Mouse (Mus musculus): ENCODE results near the gene Adra2c. TPM values are rescaled to one million over a fixed set of nuclear protein-coding genes. Genes with fewer than 3 reads are reported as not detected.
A peak's percentile ranks its signal among the peaks of the same experiment; 100 is the strongest.

The Adra2c gene
- total and polyA plus RNA-seq, 3 experiments: 0.43 to 0.52 (median 0.43) TPM

DNA sequence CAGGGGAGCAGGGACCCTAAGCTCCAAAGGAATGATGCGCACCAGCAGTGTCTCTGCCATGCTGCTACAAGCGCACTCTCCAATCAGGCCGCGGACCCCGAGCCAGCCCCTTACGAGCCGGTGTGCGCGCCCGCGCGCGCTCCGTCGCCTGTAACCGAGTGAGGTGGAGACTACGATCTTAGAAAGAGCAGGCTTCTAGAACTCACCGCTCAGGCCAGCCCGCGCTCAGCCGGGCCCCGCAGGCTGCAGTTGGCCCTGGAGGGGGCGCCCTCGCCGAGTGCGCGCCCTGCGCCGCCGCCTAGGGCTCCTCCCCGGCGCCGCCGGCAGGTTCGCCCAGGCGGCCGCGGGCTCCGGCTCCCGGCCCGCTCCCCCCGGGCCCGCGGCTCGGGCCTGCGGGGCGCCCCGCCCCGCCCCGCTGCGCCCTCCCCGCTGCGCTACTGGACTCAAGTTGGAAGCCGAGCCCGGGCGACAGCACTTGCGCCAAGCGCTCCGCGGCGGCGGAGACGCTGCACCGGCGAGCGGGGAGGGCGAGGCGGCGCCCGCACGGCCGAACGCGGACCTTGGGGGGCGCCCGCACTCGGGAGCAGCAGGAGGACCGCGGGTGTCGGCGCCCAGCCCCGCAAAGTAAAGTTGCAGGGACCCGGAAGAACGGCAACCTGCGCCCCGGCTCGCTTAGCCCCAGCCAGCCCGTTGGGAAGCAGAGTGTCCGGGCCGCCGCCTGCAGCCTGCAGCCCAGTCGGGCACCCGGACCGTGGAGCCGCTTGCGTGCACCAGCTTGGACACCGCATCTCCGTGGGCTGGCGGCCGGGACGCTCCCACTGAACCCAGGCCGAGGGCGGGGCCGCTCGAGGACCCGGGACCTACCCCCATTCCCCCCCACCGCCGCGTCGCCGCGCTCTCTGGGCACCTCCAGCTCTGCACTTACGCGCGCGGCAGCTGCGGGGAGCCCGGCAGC is 899 bp downstream of the Adra2c start:
- H3K27ac ChIP-seq: no peak overlapping the region
- H3K9ac ChIP-seq (ENCODE audit: low read depth, low read length): no peak overlapping the region

DNA sequence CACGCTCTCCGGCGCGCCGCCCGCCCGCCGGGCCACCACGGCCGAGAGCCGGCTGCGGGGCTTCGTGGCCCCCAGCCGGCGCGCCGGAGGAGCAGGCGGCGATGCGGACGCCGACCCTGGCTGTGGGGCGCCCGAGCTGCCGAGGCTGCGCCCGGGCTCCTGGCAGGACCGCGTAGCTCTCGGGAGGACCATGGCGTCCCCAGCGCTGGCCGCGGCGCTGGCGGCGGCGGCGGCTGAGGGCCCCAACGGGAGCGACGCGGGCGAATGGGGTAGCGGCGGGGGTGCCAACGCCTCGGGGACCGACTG is 1.5 kb downstream of the Adra2c start:
- Histone ChIP-seq H3K27ac (no peak overlapping the region), H3K36me3 (ENCODE audit: control insufficient read depth, insufficient read depth, low read length) (no peaks in the 10 kb centered on the region), H3K4me3 (no peak overlapping the region), H3K79me2 (replicated peaks; ENCODE audit: control insufficient read depth, insufficient read depth, low read length) (no peaks in the 10 kb centered on the region), H3K9ac (ENCODE audit: low read depth, low read length) (no peak overlapping the region), H3K27me3 (ENCODE audit: control insufficient read depth, insufficient read depth, low read length) (peaks cover 6% of the 10 kb centered on the region), H3K4me1 (ENCODE audit: control insufficient read depth, insufficient read depth, low read length) (no peaks in the 10 kb centered on the region)
- DNase-seq: no peak
- no peak for TF ChIP-seq CTCF (IDR thresholded peaks at IDR 0.05)
- TF ChIP-seq POLR2A (IDR thresholded peaks at IDR 0.05; ENCODE audit: insufficient read depth, low read depth, low read length): no peak
- no peak for TF ChIP-seq EP300 (IDR thresholded peaks at IDR 0.05; ENCODE audit: insufficient read depth, low read depth, low read length)
- intact Hi-C loops (cut with DNase I): loop anchor here (5.0 kb wide), 2 partner anchors 68 to 92 kb away; no protein-coding TSS in a partner anchor
- WGBS: 2% methylated on average over 48 of the region's 49 CpGs

More for the DNA sequence above, 899 bp downstream of the Adra2c start:
- TF ChIP-seq CTCF (IDR thresholded peaks at IDR 0.05) (peak; percentile 49), EP300 (IDR thresholded peaks at IDR 0.05; ENCODE audit: insufficient read depth, low read depth, low read length) (no peak), POLR2A (IDR thresholded peaks at IDR 0.05; ENCODE audit: insufficient read depth, low read depth, low read length) (no peak)
- 1% methylated on average over 112 of the region's 118 CpGs for WGBS
- Histone ChIP-seq H3K36me3 (ENCODE audit: control insufficient read depth, insufficient read depth, low read length) (no peaks in the 10 kb centered on the region), H3K4me3 (peak overlapping the region; percentile 32), H3K27me3 (ENCODE audit: control insufficient read depth, insufficient read depth, low read length) (peaks cover 6% of the 10 kb centered on the region), H3K79me2 (replicated peaks; ENCODE audit: control insufficient read depth, insufficient read depth, low read length) (no peaks in the 10 kb centered on the region), H3K4me1 (ENCODE audit: control insufficient read depth, insufficient read depth, low read length) (no peaks in the 10 kb centered on the region)
- intact Hi-C loops (cut with DNase I): loop anchor here (5.0 kb wide), 2 partner anchors 68 to 92 kb away; no protein-coding TSS in a partner anchor
- DNase-seq: peak; percentile 20 to 31

DNA sequence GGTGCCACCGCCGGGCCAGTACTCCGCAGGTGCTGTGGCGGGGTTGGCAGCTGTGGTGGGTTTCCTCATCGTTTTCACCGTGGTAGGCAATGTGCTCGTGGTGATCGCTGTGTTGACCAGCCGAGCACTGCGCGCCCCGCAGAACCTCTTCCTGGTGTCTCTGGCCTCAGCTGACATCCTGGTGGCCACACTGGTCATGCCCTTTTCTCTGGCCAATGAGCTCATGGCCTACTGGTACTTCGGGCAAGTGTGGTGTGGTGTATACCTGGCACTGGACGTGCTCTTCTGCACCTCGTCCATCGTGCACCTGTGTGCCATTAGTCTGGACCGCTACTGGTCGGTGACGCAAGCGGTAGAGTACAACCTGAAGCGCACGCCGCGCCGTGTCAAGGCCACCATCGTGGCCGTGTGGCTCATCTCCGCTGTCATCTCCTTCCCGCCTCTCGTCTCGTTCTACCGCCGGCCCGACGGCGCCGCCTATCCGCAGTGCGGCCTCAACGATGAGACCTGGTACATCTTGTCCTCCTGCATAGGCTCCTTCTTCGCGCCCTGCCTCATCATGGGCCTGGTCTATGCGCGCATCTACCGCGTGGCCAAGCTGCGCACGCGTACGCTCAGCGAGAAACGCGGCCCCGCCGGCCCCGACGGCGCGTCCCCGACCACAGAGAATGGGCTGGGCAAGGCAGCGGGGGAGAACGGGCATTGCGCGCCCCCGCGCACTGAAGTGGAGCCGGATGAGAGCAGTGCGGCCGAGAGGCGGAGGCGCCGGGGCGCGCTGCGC is 2.1 kb downstream of the Adra2c start:
- WGBS: 5% methylated on average over 73 of the region's 75 CpGs
- H3K79me2 ChIP-seq (replicated peaks; ENCODE audit: control insufficient read depth, insufficient read depth, low read length): no peaks in the 10 kb centered on the region
- no peak overlapping the region for H3K27ac ChIP-seq
- H3K36me3 ChIP-seq (ENCODE audit: control insufficient read depth, insufficient read depth, low read length): no peaks in the 10 kb centered on the region
- DNase-seq: peak in 1 of 2 experiments; percentile 18
- no peak for TF ChIP-seq EP300 (IDR thresholded peaks at IDR 0.05; ENCODE audit: insufficient read depth, low read depth, low read length)
- H3K4me3 ChIP-seq: no peak overlapping the region
- no peaks in the 10 kb centered on the region for H3K4me1 ChIP-seq (ENCODE audit: control insufficient read depth, insufficient read depth, low read length)
- intact Hi-C loops (cut with DNase I): no loop called here
- H3K27me3 ChIP-seq (ENCODE audit: control insufficient read depth, insufficient read depth, low read length): peaks cover 6% of the 10 kb centered on the region
- no peak overlapping the region for H3K9ac ChIP-seq (ENCODE audit: low read depth, low read length)

DNA sequence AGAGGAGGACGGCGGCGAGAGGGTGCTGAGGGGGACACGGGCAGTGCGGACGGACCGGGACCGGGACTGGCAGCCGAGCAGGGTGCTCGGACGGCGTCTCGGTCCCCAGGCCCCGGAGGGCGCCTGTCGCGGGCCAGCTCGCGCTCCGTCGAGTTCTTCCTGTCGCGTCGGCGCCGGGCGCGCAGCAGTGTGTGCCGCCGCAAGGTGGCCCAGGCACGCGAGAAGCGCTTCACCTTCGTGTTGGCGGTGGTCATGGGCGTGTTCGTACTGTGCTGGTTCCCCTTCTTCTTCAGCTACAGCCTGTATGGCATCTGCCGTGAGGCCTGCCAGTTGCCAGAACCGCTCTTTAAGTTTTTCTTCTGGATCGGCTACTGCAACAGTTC is 2.7 kb downstream of the Adra2c start:
- intact Hi-C loops (cut with DNase I): no loop called here
- H3K9ac ChIP-seq (ENCODE audit: low read depth, low read length): no peak overlapping the region
- H3K36me3 ChIP-seq (ENCODE audit: control insufficient read depth, insufficient read depth, low read length): no peaks in the 10 kb centered on the region
- H3K27ac ChIP-seq: no peak overlapping the region
- no peak for DNase-seq
- TF ChIP-seq CTCF (IDR thresholded peaks at IDR 0.05) (no peak), EP300 (IDR thresholded peaks at IDR 0.05; ENCODE audit: insufficient read depth, low read depth, low read length) (no peak), POLR2A (IDR thresholded peaks at IDR 0.05; ENCODE audit: insufficient read depth, low read depth, low read length) (no peak)
- 5% methylated on average over 40 of the region's 40 CpGs for WGBS
- no peaks in the 10 kb centered on the region for H3K79me2 ChIP-seq (replicated peaks; ENCODE audit: control insufficient read depth, insufficient read depth, low read length)
- no peaks in the 10 kb centered on the region for H3K4me1 ChIP-seq (ENCODE audit: control insufficient read depth, insufficient read depth, low read length)
- peaks cover 6% of the 10 kb centered on the region for H3K27me3 ChIP-seq (ENCODE audit: control insufficient read depth, insufficient read depth, low read length)
- H3K4me3 ChIP-seq: no peak overlapping the region

DNA sequence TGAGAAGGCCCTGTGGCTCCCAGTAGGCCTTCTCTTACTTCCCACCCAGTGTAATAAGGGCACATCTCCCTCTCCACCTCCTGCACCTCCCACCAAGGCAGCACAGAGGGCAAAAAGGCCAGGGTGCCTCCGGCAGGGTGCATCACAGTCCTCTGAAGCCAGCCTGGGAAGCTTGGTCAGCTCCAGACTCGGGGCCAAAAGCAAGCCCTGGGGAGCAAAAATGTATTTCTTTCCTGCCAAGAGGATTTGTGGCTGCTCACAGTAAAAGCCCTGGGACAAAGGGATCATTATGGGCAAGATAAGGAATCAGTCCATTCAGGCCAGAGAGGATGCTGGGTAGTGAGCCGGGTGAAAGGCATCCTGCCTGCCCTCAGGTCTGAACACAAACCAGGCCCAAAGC is 7.2 kb downstream of the Adra2c start:
- no peaks in the 10 kb centered on the region for H3K79me2 ChIP-seq (replicated peaks; ENCODE audit: control insufficient read depth, insufficient read depth, low read length)
- H3K9ac ChIP-seq (ENCODE audit: low read depth, low read length): no peak overlapping the region
- H3K27ac ChIP-seq: no peak overlapping the region
- no peaks in the 10 kb centered on the region for H3K4me1 ChIP-seq (ENCODE audit: control insufficient read depth, insufficient read depth, low read length)
- intact Hi-C loops (cut with DNase I): no loop called here
- H3K4me3 ChIP-seq: no peak overlapping the region
- TF ChIP-seq POLR2A (IDR thresholded peaks at IDR 0.05; ENCODE audit: insufficient read depth, low read depth, low read length) (no peak), EP300 (IDR thresholded peaks at IDR 0.05; ENCODE audit: insufficient read depth, low read depth, low read length) (no peak), CTCF (IDR thresholded peaks at IDR 0.05) (no peak)
- DNase-seq: no peak
- H3K36me3 ChIP-seq (ENCODE audit: control insufficient read depth, insufficient read depth, low read length): no peaks in the 10 kb centered on the region
- peaks cover 4% of the 10 kb centered on the region; the same call in 1 of the 2 replicates for H3K27me3 ChIP-seq (ENCODE audit: control insufficient read depth, insufficient read depth, low read length)
- 48% methylated on average over 3 of the region's 3 CpGs for WGBS

DNA sequence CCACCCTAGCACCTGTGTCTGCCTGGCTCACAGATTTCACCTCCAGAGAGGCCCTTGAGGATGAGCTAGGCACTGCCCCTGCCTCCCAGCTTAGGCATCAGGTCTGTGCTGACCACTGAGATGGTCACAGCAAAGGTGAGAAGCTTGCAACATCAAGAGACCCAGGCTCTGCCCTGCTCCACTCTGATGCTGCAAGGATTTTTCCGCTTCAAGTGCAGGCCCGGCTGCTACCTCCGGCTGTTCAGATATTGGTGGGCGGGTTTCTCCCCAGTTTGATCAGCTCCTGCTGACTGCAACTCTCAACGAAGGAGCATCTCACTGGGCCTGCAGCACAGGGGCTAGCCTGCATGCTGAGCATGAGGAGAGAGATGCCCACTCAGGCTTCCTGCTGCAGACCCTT is 8.1 kb downstream of the Adra2c start:
- Histone ChIP-seq H3K79me2 (replicated peaks; ENCODE audit: control insufficient read depth, insufficient read depth, low read length) (no peaks in the 10 kb centered on the region), H3K4me3 (no peak overlapping the region), H3K4me1 (ENCODE audit: control insufficient read depth, insufficient read depth, low read length) (no peaks in the 10 kb centered on the region), H3K36me3 (ENCODE audit: control insufficient read depth, insufficient read depth, low read length) (no peaks in the 10 kb centered on the region), H3K27ac (no peak overlapping the region), H3K27me3 (ENCODE audit: control insufficient read depth, insufficient read depth, low read length) (no peaks in the 10 kb centered on the region), H3K9ac (ENCODE audit: low read depth, low read length) (no peak overlapping the region)
- TF ChIP-seq POLR2A (IDR thresholded peaks at IDR 0.05; ENCODE audit: insufficient read depth, low read depth, low read length): no peak
- TF ChIP-seq CTCF (IDR thresholded peaks at IDR 0.05): no peak
- no peak for TF ChIP-seq EP300 (IDR thresholded peaks at IDR 0.05; ENCODE audit: insufficient read depth, low read depth, low read length)
- 70% methylated on average over 5 of the region's 5 CpGs for WGBS
- intact Hi-C loops (cut with DNase I): no loop called here
- DNase-seq: no peak

All from heart, adult 2 months (tissue).